In genomic region chr13:15052667-15053375, GRCm38 (mm10) we compare ENCODE assay signal across 9 mouse cellular contexts.
DNase-seq lines count a peak whose midpoint lies in the region; ATAC-seq and TF ChIP-seq lines count a peak whose summit lies in the region.
"Had no signal": no experiment of that assay in that cellular context is flagged by ENCODE, and none has a peak within 500 bp of the region (broad histone marks: within the 10 kb centered on the region; RNA-seq: fewer than 3 reads in every experiment).

No protein-coding gene starts in this region.

- no peaks in the 10 kb centered on the region for H3K79me2 ChIP-seq in heart, adult 2 months (replicated peaks; ENCODE audit: control insufficient read depth, insufficient read depth, low read length)

- TF ChIP-seq POLR2A in heart, adult 2 months (IDR thresholded peaks at IDR 0.05; ENCODE audit: insufficient read depth, low read depth, low read length): no peak

- no peak overlapping the region for H3K4me3 ChIP-seq in heart, adult 2 months
- H3K4me3 ChIP-seq in forebrain, embryonic 14.5 days (ENCODE audit: low read depth, low read length): no peak overlapping the region
- no peak overlapping the region for H3K4me3 ChIP-seq in limb, embryonic 10.5 days
- H3K4me3 ChIP-seq: left cerebral cortex, adult 2 months had no signal

- intact Hi-C loops in heart, adult 2 months (cut with DNase I): no loop called here

- no peak for TF ChIP-seq CTCF in heart, adult 2 months (IDR thresholded peaks at IDR 0.05)

- no peak overlapping the region for H3K27ac ChIP-seq in heart, adult 2 months
- no peak overlapping the region for H3K27ac ChIP-seq in forebrain, embryonic 14.5 days (ENCODE audit: low read depth, low read length)
- peak overlapping the region; percentile 38; the same call in 1 of the 2 replicates for H3K27ac ChIP-seq in limb, embryonic 10.5 days
- H3K27ac ChIP-seq: left cerebral cortex, adult 2 months had no signal

- DNase-seq in heart, adult 8-10 months (ENCODE audit: low spot score): peak; percentile 26
- no peak for DNase-seq in heart, adult 2 months
- peak; percentile 6 for DNase-seq in brain, embryonic 18.5 days (ENCODE audit: low read depth, low spot score)
- peak; percentile 64 for DNase-seq in forebrain, embryonic 14.5 days (ENCODE audit: low spot score)
- DNase-seq in limb, embryonic 10.5 days (ENCODE audit: low spot score): peak; percentile 33
- no peak for DNase-seq in spleen, postnatal 10 days (ENCODE audit: low spot score in 2 of 2)
- no peak for DNase-seq in urinary bladder, postnatal 10 days (ENCODE audit: low spot score)

- 42% methylated on average over 4 of the region's 4 CpGs for WGBS in heart, adult 2 months
- 6% methylated on average over 4 of the region's 4 CpGs for WGBS in forebrain, embryonic 14.5 days
- 51% methylated on average over 4 of the region's 4 CpGs for WGBS in limb, embryonic 10.5 days

- H3K27me3 ChIP-seq in heart, adult 2 months (ENCODE audit: control insufficient read depth, insufficient read depth, low read length): no peaks in the 10 kb centered on the region
- no peaks in the 10 kb centered on the region for H3K27me3 ChIP-seq in forebrain, embryonic 14.5 days (replicated peaks; ENCODE audit: control insufficient read depth, insufficient read depth, low read length)
- H3K27me3 ChIP-seq in limb, embryonic 10.5 days (ENCODE audit: low read depth, poor library complexity, severe bottlenecking): no peaks in the 10 kb centered on the region

- ATAC-seq in forebrain, embryonic 14.5 days: peak; percentile 85
- no peak for ATAC-seq in erythroid progenitor cell, adult 5-6 weeks (replicated peaks; ENCODE audit: low FRiP score, poor library complexity, severe bottlenecking)

- no peaks in the 10 kb centered on the region for H3K36me3 ChIP-seq in heart, adult 2 months (ENCODE audit: control insufficient read depth, insufficient read depth, low read length)
- H3K36me3 ChIP-seq in forebrain, embryonic 14.5 days (ENCODE audit: control insufficient read depth, insufficient read depth, low read length): no peaks in the 10 kb centered on the region
- no peaks in the 10 kb centered on the region for H3K36me3 ChIP-seq in limb, embryonic 10.5 days

- H3K9me3 ChIP-seq in forebrain, embryonic 14.5 days (replicated peaks; ENCODE audit: control insufficient read depth, low read length): no peaks in the 10 kb centered on the region
- H3K9me3 ChIP-seq in limb, embryonic 10.5 days (replicated peaks): no peaks in the 10 kb centered on the region

- no peak overlapping the region for H3K4me2 ChIP-seq in forebrain, embryonic 14.5 days (ENCODE audit: low read length)

- no peak overlapping the region for H3K9ac ChIP-seq in heart, adult 2 months (ENCODE audit: low read depth, low read length)
- no peak overlapping the region for H3K9ac ChIP-seq in forebrain, embryonic 14.5 days (ENCODE audit: low read length)

- H3K4me1 ChIP-seq in heart, adult 2 months (ENCODE audit: control insufficient read depth, insufficient read depth, low read length): no peaks in the 10 kb centered on the region
- H3K4me1 ChIP-seq in forebrain, embryonic 14.5 days (ENCODE audit: control insufficient read depth, insufficient read depth, low read length): peaks cover 3% of the 10 kb centered on the region
- peaks cover 14% of the 10 kb centered on the region for H3K4me1 ChIP-seq in limb, embryonic 10.5 days

- no peak for TF ChIP-seq EP300 in heart, adult 2 months (IDR thresholded peaks at IDR 0.05; ENCODE audit: insufficient read depth, low read depth, low read length)

Comparison
In these comparisons a context has a peak if more than half of its experiments do, and no peak if none do; other contexts are left out.
1. DNase-seq: peak in heart, adult 8-10 months (single experiment), brain, embryonic 18.5 days (single experiment), forebrain, embryonic 14.5 days (single experiment) and limb, embryonic 10.5 days (single experiment); none in heart, adult 2 months (0 of 2), spleen, postnatal 10 days (0 of 2) and urinary bladder, postnatal 10 days (single experiment).